Mouse (Mus musculus): ENCODE results near the gene Rbm17. TPM values are rescaled to one million over a fixed set of nuclear protein-coding genes. Genes with fewer than 3 reads are reported as not detected.

Rbm17 gene
- polyA plus RNA-seq (2012; rRNA removed) = 28.2 and 62.4 TPM in 2 replicates

GRCm38 (mm10) chr2:11604053-11604452 is at the start of gene Rbm17:
Gene Rbm17, minus strand, starts transcription at chr2:11604153.
- TF ChIP-seq POLR2A (IDR thresholded peaks at IDR 0.05; ENCODE audit: borderline replicate concordance, extremely low read depth, low read depth, low read length) (no peak), CTCF (IDR thresholded peaks at IDR 0.05; ENCODE audit: insufficient read depth, low read length) (no peak)
- Histone ChIP-seq H3K4me3 (replicated peaks; ENCODE audit: extremely low read depth, low read depth, low read length) (peak within 1 kb of the TSS; percentile 75), H3K4me1 (ENCODE audit: control insufficient read depth, insufficient read depth, low read length) (no peaks in the 10 kb centered on the region; the same call in 1 of the 2 replicates)
- 86% methylated on average over 5 of the region's 5 CpGs for WGBS
- no peak for DNase-seq

DNA sequence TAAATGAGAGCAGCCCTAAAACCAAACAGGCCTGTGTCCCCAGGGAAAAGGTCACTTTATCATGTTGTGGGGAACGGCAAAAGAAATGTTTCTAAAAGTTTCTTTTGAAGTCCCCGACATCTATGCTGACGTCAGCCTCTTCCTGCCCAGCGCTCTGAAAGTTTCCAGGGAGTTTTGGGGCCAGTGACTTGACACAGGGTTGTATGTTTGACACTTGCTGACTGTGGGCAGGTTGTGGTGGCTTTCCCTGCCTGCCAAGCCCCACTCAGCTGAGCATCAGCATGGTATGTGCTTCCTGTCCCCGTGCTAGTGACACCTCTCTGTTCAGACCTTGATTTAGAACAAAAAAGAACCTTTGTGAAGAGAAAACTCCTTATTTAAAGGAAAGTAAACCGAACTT is 49.4 kb upstream of the Rbm17 start:
- no peak for DNase-seq
- 19% methylated on average over 6 of the region's 6 CpGs for WGBS

GRCm38 (mm10) chr2:11652780-11653179 is 48.8 kb upstream of the Rbm17 start:
- no peaks in the 10 kb centered on the region; the same call in 1 of the 2 replicates for H3K4me1 ChIP-seq (ENCODE audit: control insufficient read depth, insufficient read depth, low read length)
- TF ChIP-seq CTCF (IDR thresholded peaks at IDR 0.05; ENCODE audit: insufficient read depth, low read length) (no peak), POLR2A (IDR thresholded peaks at IDR 0.05; ENCODE audit: borderline replicate concordance, extremely low read depth, low read depth, low read length) (no peak)
- no peak for DNase-seq
- 52% methylated on average over 2 of the region's 2 CpGs for WGBS
- no peak overlapping the region for H3K4me3 ChIP-seq (replicated peaks; ENCODE audit: extremely low read depth, low read depth, low read length)

More for the DNA sequence above, 49.4 kb upstream of the Rbm17 start:
- no peaks in the 10 kb centered on the region; the same call in 1 of the 2 replicates for H3K4me1 ChIP-seq (ENCODE audit: control insufficient read depth, insufficient read depth, low read length)
- TF ChIP-seq CTCF (IDR thresholded peaks at IDR 0.05; ENCODE audit: insufficient read depth, low read length) (no peak), POLR2A (IDR thresholded peaks at IDR 0.05; ENCODE audit: borderline replicate concordance, extremely low read depth, low read depth, low read length) (no peak)
- H3K4me3 ChIP-seq (replicated peaks; ENCODE audit: extremely low read depth, low read depth, low read length) = no peak overlapping the region

- H3K4me3 ChIP-seq (replicated peaks; ENCODE audit: extremely low read depth, low read depth, low read length) = no peak overlapping the region
These were observed 48.2 kb upstream of the Rbm17 start for GRCm38 (mm10) chr2:11652196-11652595.

DNA sequence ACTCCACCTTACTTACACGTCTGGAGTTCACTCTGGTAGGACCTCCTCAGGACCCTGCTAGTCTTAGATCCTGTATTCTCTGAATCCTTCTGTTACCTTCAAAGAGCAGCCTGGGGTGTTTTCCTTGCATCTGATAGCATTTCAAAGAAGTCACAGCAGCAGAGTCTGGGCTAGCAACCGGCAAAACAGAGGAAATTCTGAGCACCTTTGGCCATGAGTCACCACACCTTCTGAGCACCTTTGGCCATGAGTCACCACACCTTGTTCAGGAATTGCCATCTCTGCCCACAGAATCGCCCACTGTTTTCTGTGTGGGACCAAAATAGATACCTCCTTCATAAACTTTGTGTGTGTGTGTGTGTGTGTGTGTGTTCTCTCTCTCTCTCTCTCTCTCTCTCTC is 47.5 kb upstream of the Rbm17 start:
- no peak for DNase-seq
- H3K4me3 ChIP-seq (replicated peaks; ENCODE audit: extremely low read depth, low read depth, low read length) = no peak overlapping the region
- TF ChIP-seq CTCF (IDR thresholded peaks at IDR 0.05; ENCODE audit: insufficient read depth, low read length) = no peak
- no peak for TF ChIP-seq POLR2A (IDR thresholded peaks at IDR 0.05; ENCODE audit: borderline replicate concordance, extremely low read depth, low read depth, low read length)
- H3K4me1 ChIP-seq (ENCODE audit: control insufficient read depth, insufficient read depth, low read length) = no peaks in the 10 kb centered on the region; the same call in 1 of the 2 replicates
- WGBS = 36% methylated on average over 3 of the region's 3 CpGs

More at GRCm38 (mm10) chr2:11652196-11652595, 48.2 kb upstream of the Rbm17 start:
- no peak for DNase-seq
- H3K4me1 ChIP-seq (ENCODE audit: control insufficient read depth, insufficient read depth, low read length) = no peaks in the 10 kb centered on the region; the same call in 1 of the 2 replicates
- TF ChIP-seq POLR2A (IDR thresholded peaks at IDR 0.05; ENCODE audit: borderline replicate concordance, extremely low read depth, low read depth, low read length) (no peak), CTCF (IDR thresholded peaks at IDR 0.05; ENCODE audit: insufficient read depth, low read length) (no peak)
- 86% methylated on average over 3 of the region's 3 CpGs for WGBS

- H3K4me1 ChIP-seq (ENCODE audit: control insufficient read depth, insufficient read depth, low read length) = no peaks in the 10 kb centered on the region
- no peak for TF ChIP-seq POLR2A (IDR thresholded peaks at IDR 0.05; ENCODE audit: borderline replicate concordance, extremely low read depth, low read depth, low read length)
- no peak for TF ChIP-seq CTCF (IDR thresholded peaks at IDR 0.05; ENCODE audit: insufficient read depth, low read length)
- H3K4me3 ChIP-seq (replicated peaks; ENCODE audit: extremely low read depth, low read depth, low read length) = no peak overlapping the region
- WGBS = 77% methylated on average over 2 of the region's 2 CpGs
- DNase-seq = no peak
These were observed 41.3 kb upstream of the Rbm17 start for GRCm38 (mm10) chr2:11645297-11645696.

DNA sequence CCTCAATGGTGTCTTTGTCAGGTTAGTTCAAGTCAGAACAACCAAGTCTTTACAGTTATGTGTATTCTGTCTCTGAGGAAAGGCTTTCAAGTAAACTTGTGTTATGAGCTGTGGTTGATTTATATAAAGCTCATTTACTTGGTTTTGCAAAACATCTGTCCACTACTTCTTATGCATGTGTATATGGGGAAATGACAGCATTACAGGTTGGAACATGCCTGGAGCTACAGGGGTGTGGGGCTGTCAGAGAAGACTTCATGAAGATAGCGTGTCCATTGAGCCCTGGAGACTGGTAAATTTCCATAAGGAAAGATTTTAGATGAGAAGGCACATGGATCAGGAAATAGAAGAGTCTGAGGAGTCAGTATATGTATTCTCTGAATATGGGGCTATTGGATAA is 40.1 kb upstream of the Rbm17 start:
- no peak for TF ChIP-seq POLR2A (IDR thresholded peaks at IDR 0.05; ENCODE audit: borderline replicate concordance, extremely low read depth, low read depth, low read length)
- no peak for TF ChIP-seq CTCF (IDR thresholded peaks at IDR 0.05; ENCODE audit: insufficient read depth, low read length)
- WGBS = 76% methylated on average over 1 of the region's 1 CpGs
- H3K4me3 ChIP-seq (replicated peaks; ENCODE audit: extremely low read depth, low read depth, low read length) = no peak overlapping the region

DNA sequence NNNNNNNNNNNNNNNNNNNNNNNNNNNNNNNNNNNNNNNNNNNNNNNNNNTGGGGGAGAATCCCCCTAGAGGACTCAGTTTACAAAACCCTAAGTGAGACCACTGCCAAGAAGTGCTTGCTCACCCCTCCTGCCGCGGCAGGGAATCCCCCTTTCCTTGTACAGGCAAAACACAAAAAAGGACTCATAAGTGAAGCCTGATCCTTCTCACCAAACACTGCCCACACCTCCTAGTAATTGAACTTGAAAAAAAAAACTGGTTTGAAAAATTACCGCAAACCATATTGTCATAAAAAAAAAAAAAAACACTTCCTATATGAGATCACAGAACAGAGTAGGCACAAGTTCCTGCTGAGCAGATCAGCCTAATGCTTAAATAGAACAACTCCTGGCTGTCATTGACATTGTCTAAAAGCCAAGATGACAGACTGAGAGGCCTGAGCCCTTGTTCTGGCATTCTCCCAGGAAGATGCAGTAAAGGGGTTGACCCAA is 38.5 kb upstream of the Rbm17 start, which contains the start of gene Il2ra:
Il2ra (plus strand) TSS at position 357 of the 491 bp plus-strand sequence.
- Histone ChIP-seq H3K4me1 (ENCODE audit: control insufficient read depth, insufficient read depth, low read length) (no peaks in the 10 kb centered on the region), H3K4me3 (replicated peaks; ENCODE audit: extremely low read depth, low read depth, low read length) (no peak within 1 kb of the TSS)
- TF ChIP-seq CTCF (IDR thresholded peaks at IDR 0.05; ENCODE audit: insufficient read depth, low read length) (no peak), POLR2A (IDR thresholded peaks at IDR 0.05; ENCODE audit: borderline replicate concordance, extremely low read depth, low read depth, low read length) (no peak)
- no peak for DNase-seq
- WGBS = 64% methylated on average over 3 of the region's 3 CpGs

More for the DNA sequence above, 40.1 kb upstream of the Rbm17 start:
- no peak for DNase-seq
- no peaks in the 10 kb centered on the region for H3K4me1 ChIP-seq (ENCODE audit: control insufficient read depth, insufficient read depth, low read length)

- Histone ChIP-seq H3K4me1 (ENCODE audit: control insufficient read depth, insufficient read depth, low read length) (no peaks in the 10 kb centered on the region), H3K4me3 (replicated peaks; ENCODE audit: extremely low read depth, low read depth, low read length) (no peak overlapping the region)
- TF ChIP-seq POLR2A (IDR thresholded peaks at IDR 0.05; ENCODE audit: borderline replicate concordance, extremely low read depth, low read depth, low read length) = no peak
- TF ChIP-seq CTCF (IDR thresholded peaks at IDR 0.05; ENCODE audit: insufficient read depth, low read length) = no peak
- DNase-seq = no peak
- 63% methylated on average over 1 of the region's 1 CpGs for WGBS
These were observed 33.2 kb upstream of the Rbm17 start for GRCm38 (mm10) chr2:11637115-11637514.

DNA sequence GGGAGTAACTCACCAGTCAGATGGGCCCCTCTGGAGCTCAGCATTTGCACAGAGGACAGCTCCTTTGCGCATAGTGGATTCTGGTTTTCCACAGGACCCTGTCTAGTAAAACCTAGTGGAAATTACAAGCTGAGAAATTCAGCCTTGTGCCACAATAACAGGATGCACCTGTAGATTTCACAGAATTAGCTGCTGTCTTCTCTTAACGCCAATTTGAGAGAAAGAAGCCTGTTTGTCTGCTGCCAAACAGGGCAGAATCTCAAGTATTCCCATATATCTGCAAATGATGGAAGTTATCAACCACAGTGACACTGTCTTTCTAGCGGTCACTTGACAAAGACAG is 32.2 kb upstream of the Rbm17 start:
- 61% methylated on average over 3 of the region's 3 CpGs for WGBS
- Histone ChIP-seq H3K4me1 (ENCODE audit: control insufficient read depth, insufficient read depth, low read length) (no peaks in the 10 kb centered on the region), H3K4me3 (replicated peaks; ENCODE audit: extremely low read depth, low read depth, low read length) (no peak overlapping the region)
- no peak for DNase-seq
- TF ChIP-seq CTCF (IDR thresholded peaks at IDR 0.05; ENCODE audit: insufficient read depth, low read length) (no peak), POLR2A (IDR thresholded peaks at IDR 0.05; ENCODE audit: borderline replicate concordance, extremely low read depth, low read depth, low read length) (no peak)

Data from lung, adult 2 months (tissue).